Mouse (Mus musculus) myocyte (in vitro differentiated cells): ENCODE data around the gene Sec14l1. TPM values are rescaled to one million over a fixed set of nuclear protein-coding genes. Genes with fewer than 3 reads are reported as not detected.

Experiments
- H3K27me3 ChIP-seq: one replicate; pipeline ENCODE4 v1.6.1; 2011; ENCODE audit not compliant: control insufficient read depth, insufficient read depth, insufficient read length
- H3K36me3 ChIP-seq: one replicate; pipeline ENCODE4 v1.6.1; 2011; ENCODE audit not compliant: control insufficient read depth, insufficient read depth
- H3K4me2 ChIP-seq: one replicate; pipeline ENCODE4 v1.6.1; 2011; ENCODE audit warnings: low read depth, control low read depth
- H3K4me3 ChIP-seq: one replicate; pipeline ENCODE4 v1.5.1; 2011; ENCODE audit warnings: mild to moderate bottlenecking, control low read depth, moderate library complexity
- H3K79me2 ChIP-seq: one replicate; pipeline ENCODE4 v1.6.1; 2011; ENCODE audit not compliant: control insufficient read depth, insufficient read depth
- H3ac ChIP-seq: one replicate; pipeline ENCODE4 v1.6.1; 2011; ENCODE audit not compliant: control insufficient read depth, insufficient read length
- CEBPB ChIP-seq: IDR thresholded peaks from 2 replicates; pipeline ENCODE4 v1.6.1; 2011; ENCODE audit warnings: mild to moderate bottlenecking, moderate library complexity; ENCODE audit not compliant: poor library complexity, insufficient read depth, severe bottlenecking
- E2F4 ChIP-seq: IDR thresholded peaks from one replicate; pipeline ENCODE4 v1.6.1; 2011; ENCODE audit warnings: mild to moderate bottlenecking, control low read depth, moderate library complexity; ENCODE audit not compliant: insufficient read depth
- MAX ChIP-seq: IDR thresholded peaks from one replicate; pipeline ENCODE4 v1.6.1; 2011; ENCODE audit warnings: low read depth, mild to moderate bottlenecking, control low read depth
- MYOD1 ChIP-seq, 3 experiments: IDR thresholded peaks; one replicate each; pipeline ENCODE4 v1.6.1; 2011; ENCODE audit warnings: control low read depth in 2 of 3, low read depth in 2 of 3, mild to moderate bottlenecking in 2 of 3, moderate library complexity in 1 of 3; ENCODE audit not compliant: insufficient read length in 2 of 3, control insufficient read depth in 1 of 3
- MYOG ChIP-seq, 3 experiments: IDR thresholded peaks; one replicate each; pipeline ENCODE4 v1.6.1; 2011; ENCODE audit warnings: control low read depth in 2 of 3, low read depth in 2 of 3, mild to moderate bottlenecking in 2 of 3; ENCODE audit not compliant: insufficient read length in 2 of 3, control insufficient read depth in 1 of 3, insufficient read depth in 1 of 3
- POLR2A ChIP-seq: IDR thresholded peaks from one replicate; pipeline ENCODE4 v1.6.1; 2011; ENCODE audit warnings: low read depth, mild to moderate bottlenecking, control low read depth, moderate library complexity; ENCODE audit not compliant: insufficient read length
- POLR2AphosphoS2 ChIP-seq: IDR thresholded peaks from one replicate; pipeline ENCODE4 v1.6.1; 2011; ENCODE audit warnings: low read depth, control low read depth; ENCODE audit not compliant: insufficient read length
- REST ChIP-seq: IDR thresholded peaks from one replicate; pipeline ENCODE4 v1.6.1; 2011; ENCODE audit warnings: mild to moderate bottlenecking, control low read depth, moderate library complexity; ENCODE audit not compliant: insufficient read depth, insufficient read length
- SRF ChIP-seq: IDR thresholded peaks from one replicate; pipeline ENCODE4 v1.6.1; 2011; ENCODE audit warnings: low read depth; ENCODE audit not compliant: control insufficient read depth, insufficient read length
- TCF12 ChIP-seq: IDR thresholded peaks from one replicate; pipeline ENCODE4 v1.6.1; 2011; ENCODE audit warnings: mild to moderate bottlenecking, control low read depth; ENCODE audit not compliant: poor library complexity, insufficient read depth, severe bottlenecking
- TCF3 ChIP-seq: IDR thresholded peaks from one replicate; pipeline ENCODE4 v1.6.1; 2011; ENCODE audit warnings: low read depth, control low read depth; ENCODE audit not compliant: insufficient read length
- USF1 ChIP-seq: IDR thresholded peaks from one replicate; pipeline ENCODE4 v1.6.1; 2011; ENCODE audit warnings: low read depth, mild to moderate bottlenecking, control low read depth, moderate library complexity
- polyA plus RNA-seq: library from polyadenylated mRNA; unstranded; fragments of >200 nt; fragmentation: generic; extraction: Trizol; gene quantifications from one replicate; pipeline ENCODE4 v1.2.1, GENCODE M21; 2012; ENCODE audit warnings: missing spikeins

The Sec14l1 gene
- polyA plus RNA-seq, 1 experiment = 84.8 TPM

DNA sequence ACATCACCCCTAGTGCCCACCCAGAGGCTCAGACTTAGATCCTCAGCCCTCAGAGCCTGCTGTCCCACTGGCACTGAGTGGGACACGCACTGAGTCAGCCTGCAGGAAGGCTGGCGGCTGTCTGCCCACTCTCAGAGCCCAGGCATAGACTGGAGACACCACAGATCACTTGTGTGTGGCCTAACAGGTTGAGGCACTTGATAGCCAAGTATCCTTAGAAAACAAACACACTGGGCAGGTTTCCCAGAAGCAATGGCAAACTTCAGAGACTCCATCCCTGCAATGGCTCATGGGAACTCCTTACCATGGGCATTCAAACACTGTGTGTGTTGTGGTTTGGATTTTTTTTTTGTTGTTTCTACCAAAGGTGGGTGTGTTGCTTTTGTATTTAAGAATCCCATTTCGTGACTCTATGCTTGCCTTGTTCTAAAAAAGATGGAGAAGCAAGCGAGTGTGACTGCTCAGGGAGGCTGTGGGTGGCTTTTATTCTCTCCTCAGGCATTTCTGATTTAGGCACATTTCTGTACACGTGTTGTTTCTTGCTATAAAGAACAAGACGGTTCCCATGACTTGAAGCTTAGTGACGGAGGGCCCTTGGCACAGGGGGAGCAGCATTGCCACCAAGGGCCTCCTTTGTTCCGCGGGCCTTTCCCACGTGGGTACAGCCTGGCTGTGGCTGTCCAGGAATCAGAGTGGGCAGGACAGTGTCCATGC lies 10.8 kb upstream of the Sec14l1 start:
- Histone ChIP-seq H3K27me3 (no peaks in the 10 kb centered on the region), H3ac (no peak overlapping the region), H3K4me2 (no peak overlapping the region), H3K4me3 (no peak overlapping the region), H3K36me3 (no peaks in the 10 kb centered on the region), H3K79me2 (no peaks in the 10 kb centered on the region)
- TF ChIP-seq POLR2A (no peak), CEBPB (no peak), TCF12 (no peak), POLR2AphosphoS2 (no peak), MAX (no peak), USF1 (no peak), MYOD1 (IDR thresholded peaks at IDR 0.05; ENCODE audit: control insufficient read depth in 1 of 3, insufficient read length in 2 of 3, low read depth in 2 of 3) (no peak), MYOG (IDR thresholded peaks at IDR 0.05; ENCODE audit: control insufficient read depth in 1 of 3, insufficient read depth in 1 of 3, insufficient read length in 2 of 3, low read depth in 2 of 3) (no peak), SRF (no peak), E2F4 (no peak), TCF3 (no peak), REST (no peak)

- no peak for TF ChIP-seq SRF
- TF ChIP-seq E2F4 = no peak
- TF ChIP-seq USF1 = no peak
- TF ChIP-seq TCF12 = no peak
- TF ChIP-seq CEBPB = no peak
- TF ChIP-seq POLR2A = no peak
- no peaks in the 10 kb centered on the region for H3K79me2 ChIP-seq
- no peak overlapping the region for H3K4me3 ChIP-seq
- no peaks in the 10 kb centered on the region for H3K36me3 ChIP-seq
- H3K4me2 ChIP-seq = no peak overlapping the region
- no peak overlapping the region for H3ac ChIP-seq
- H3K27me3 ChIP-seq = no peaks in the 10 kb centered on the region
Measured at GRCm38 (mm10) chr11:117105315-117105714, 9.7 kb upstream of the Sec14l1 start.

DNA sequence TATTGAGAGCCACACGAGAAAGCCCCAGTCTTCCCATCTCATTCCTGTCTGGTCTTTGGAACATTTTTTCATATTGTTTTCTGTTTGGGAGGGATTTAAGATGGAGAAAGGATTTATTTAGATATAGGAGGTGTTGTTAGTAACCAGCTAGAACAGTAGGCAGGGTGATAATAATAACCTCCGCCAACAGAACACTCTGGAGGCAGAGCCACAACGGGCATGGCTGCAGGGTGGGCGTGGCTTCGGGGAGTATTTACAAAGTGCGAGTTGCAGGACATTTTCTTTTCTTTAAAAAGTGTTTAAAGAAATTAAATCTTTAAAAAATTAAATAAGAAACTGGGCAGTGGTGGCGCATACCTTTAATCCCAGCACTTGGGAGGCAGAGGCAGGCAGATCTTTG lies 9.1 kb upstream of the Sec14l1 start:
- no peak overlapping the region for H3ac ChIP-seq

DNA sequence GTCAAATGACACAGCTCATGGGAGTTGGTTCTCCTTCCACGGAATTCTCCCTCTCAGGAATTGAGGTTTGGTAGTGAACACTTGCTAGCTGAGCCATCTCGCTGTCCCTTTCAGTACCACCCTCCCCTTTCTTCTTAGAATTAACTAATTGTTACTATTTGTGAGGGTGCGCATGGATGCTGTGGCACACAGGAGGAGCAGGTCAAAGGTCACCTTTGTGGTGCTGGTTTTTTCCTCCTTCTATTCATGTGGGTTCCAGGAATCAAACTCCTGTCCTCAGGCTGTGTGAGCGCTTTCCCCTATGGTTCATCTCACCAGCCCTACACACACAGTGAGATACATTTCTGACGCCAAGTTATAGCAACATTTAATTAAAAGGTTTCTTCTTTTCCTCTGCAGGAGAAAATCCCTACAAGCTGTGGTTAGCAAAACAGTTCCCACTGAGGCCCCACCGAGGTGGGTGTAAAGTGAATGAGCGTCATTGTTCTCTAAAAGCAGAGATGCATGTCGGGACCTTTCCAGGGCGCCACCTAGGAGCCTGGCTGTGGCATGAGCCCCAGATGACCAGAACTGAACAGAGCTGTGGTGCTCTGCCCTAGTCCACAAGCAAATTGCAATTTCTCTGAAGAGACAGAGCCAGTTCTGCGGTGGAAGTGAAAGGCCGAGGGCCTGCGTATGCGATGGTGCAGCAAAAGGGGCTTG lies 8.2 kb upstream of the Sec14l1 start:
- no peaks in the 10 kb centered on the region for H3K27me3 ChIP-seq
- H3K79me2 ChIP-seq = no peaks in the 10 kb centered on the region
- H3K4me2 ChIP-seq = no peak overlapping the region
- H3K4me3 ChIP-seq = no peak overlapping the region
- TF ChIP-seq POLR2AphosphoS2 (no peak), E2F4 (no peak), MYOG (IDR thresholded peaks at IDR 0.05; ENCODE audit: control insufficient read depth in 1 of 3, insufficient read depth in 1 of 3, insufficient read length in 2 of 3, low read depth in 2 of 3) (no peak), TCF3 (no peak), TCF12 (no peak)
- H3ac ChIP-seq = no peak overlapping the region
- H3K36me3 ChIP-seq = no peaks in the 10 kb centered on the region

More for the DNA sequence above, 9.1 kb upstream of the Sec14l1 start:
- no peaks in the 10 kb centered on the region for H3K79me2 ChIP-seq
- no peak overlapping the region for H3K4me3 ChIP-seq
- no peaks in the 10 kb centered on the region for H3K36me3 ChIP-seq
- no peak overlapping the region for H3K4me2 ChIP-seq
- H3K27me3 ChIP-seq = no peaks in the 10 kb centered on the region
- TF ChIP-seq MYOG (IDR thresholded peaks at IDR 0.05; ENCODE audit: control insufficient read depth in 1 of 3, insufficient read depth in 1 of 3, insufficient read length in 2 of 3, low read depth in 2 of 3) (no peak), SRF (no peak), USF1 (no peak), CEBPB (no peak), REST (no peak), E2F4 (no peak), MYOD1 (IDR thresholded peaks at IDR 0.05; ENCODE audit: control insufficient read depth in 1 of 3, insufficient read length in 2 of 3, low read depth in 2 of 3) (no peak), POLR2AphosphoS2 (no peak), POLR2A (no peak), MAX (no peak), TCF3 (no peak), TCF12 (no peak)

DNA sequence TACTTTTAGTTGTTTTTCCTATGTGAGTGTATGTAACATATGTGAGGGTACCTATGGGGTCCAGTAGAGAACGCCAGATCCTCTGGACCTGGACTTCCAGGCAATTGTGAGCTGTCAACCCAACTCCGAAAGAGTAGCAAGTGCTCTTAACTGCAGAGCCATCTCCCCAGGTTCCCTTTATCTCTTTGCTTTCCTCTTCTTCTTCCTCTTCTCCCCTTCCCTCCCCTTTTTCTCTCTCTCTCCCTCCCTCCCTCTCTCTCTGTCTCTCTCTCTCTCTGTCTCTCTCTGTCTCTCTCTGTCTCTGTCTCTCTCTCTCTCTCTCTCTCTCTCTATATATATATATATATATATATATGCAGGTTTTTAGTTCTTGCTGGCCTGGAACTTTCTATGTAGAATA lies 7.1 kb upstream of the Sec14l1 start:
- TF ChIP-seq MYOD1 (IDR thresholded peaks at IDR 0.05; ENCODE audit: control insufficient read depth in 1 of 3, insufficient read length in 2 of 3, low read depth in 2 of 3) = no peak
- no peak for TF ChIP-seq REST
- TF ChIP-seq USF1 = no peak
- H3K36me3 ChIP-seq = no peaks in the 10 kb centered on the region
- H3K27me3 ChIP-seq = no peaks in the 10 kb centered on the region
- no peak overlapping the region for H3K4me2 ChIP-seq
- no peak overlapping the region for H3K4me3 ChIP-seq
- H3ac ChIP-seq = no peak overlapping the region
- H3K79me2 ChIP-seq = no peaks in the 10 kb centered on the region
